Mouse (Mus musculus): ENCODE data around the gene Spop. TPM values are rescaled to one million over a fixed set of nuclear protein-coding genes. Genes with fewer than 3 reads are reported as not detected.

Spop gene
- polyA plus RNA-seq, 1 experiment: 124 TPM

DNA sequence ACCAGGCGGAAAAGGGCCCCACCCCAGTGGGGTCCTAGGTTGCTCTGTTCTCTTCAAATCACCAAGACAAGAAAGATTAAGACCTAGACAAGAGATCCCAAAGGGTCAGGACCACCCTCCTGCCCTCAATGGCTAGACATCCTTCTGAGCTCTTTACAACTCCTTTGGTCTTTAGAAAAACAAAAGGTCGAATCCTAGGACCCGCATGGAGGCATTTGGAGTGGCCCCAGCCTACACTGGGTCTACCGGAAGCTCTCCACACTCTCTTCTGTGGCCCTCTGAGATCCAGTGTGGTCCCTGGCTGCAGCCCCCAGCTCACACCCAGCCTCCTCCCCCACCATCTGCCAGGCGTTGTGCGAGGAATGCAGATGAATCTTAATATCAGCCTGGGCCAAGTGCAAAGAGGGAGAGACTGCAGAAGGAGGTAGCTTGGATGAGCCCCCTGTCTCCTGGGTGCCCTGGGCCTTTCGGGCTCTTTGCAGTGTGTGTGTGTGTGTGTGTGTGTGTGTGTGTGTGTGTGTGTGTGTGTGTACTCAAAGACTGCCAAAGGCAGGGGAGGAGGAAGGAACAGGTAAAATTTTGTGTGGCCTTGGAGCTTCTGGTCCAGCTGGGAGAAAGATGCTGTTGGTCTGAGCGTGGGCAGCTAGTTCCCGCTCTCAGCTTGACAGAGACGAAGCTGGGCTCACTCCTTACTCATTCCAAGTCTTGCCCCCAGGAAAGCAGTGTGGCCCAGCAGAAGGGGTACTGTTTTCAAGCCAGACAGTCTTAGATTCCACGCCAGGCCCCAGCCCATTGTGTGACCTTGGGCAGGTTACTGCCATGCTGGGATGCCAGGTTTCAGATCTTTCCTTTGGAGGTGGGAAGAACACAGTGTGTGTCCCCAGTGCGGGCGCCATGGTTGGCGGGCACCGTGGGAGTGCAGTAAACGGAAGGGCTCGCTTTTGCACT, 101.8 kb downstream of the Spop start:
- DNase-seq (ENCODE audit: extremely low spot score in 1 of 2, low spot score in 1 of 2): no peak

DNA sequence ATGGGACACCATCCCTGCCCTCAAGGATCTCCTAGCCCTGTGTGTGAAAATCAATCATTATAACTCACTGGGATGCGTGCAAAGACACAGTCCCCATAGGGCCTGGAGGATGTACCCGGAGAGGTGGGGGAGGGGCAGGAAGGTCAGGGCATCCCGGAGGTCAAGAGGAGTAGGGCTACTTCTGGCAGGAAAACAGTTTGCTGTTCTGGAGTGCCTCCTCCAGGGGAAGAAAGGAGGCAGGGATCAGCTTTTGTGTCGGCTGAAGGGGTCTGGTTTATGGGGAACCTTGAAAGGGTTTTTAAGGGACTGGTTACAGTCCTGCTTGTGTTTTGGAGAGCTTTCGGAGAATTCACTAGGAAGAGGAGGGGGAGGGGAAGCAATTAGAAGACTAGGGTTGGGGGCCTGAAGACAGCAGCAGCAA, 102.6 kb downstream of the Spop start:
- DNase-seq (ENCODE audit: extremely low spot score in 1 of 2, low spot score in 1 of 2): no peak

DNA sequence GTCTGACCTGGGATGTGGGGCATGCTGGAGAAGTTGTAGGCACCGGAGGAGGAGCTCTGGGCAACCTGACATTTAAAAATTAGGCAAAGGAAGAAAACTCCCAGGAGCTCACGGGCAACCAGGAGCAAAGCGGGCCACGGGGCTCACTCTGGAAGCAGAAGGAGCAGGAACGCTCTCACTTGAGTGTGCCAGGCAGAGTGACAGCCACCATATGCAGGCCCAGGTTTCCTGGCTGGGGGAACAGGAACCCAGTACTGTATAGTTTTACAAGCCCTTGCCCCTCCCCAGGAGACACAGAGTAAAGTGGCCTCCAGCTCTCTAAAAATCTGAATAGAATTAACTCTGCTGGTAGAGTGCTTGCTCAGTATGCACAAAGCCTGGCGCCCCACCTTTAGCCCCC, 103.3 kb downstream of the Spop start:
- no peak for DNase-seq (ENCODE audit: extremely low spot score in 1 of 2, low spot score in 1 of 2)

DNA sequence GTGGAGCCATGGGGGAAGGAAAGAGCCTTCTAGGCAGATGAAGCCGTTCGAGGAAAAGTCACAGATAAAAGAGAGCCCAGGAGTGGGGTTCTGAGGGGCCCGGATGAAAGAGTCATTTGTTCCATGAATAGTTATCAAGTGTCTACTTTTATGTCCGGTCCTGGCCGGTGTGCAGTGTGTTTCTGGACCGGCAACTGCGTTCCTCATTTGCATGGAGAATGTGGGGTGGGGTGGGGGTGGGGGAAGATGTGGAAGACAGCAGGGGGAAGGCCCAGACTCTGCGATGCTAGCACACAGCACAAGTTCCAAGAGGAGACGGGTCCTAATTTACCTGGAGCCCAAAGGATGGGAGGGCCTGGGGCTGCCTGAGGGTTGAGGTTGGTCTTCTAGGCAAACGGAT, 105.4 kb downstream of the Spop start:
- no peak for DNase-seq (ENCODE audit: extremely low spot score in 1 of 2, low spot score in 1 of 2)

DNA sequence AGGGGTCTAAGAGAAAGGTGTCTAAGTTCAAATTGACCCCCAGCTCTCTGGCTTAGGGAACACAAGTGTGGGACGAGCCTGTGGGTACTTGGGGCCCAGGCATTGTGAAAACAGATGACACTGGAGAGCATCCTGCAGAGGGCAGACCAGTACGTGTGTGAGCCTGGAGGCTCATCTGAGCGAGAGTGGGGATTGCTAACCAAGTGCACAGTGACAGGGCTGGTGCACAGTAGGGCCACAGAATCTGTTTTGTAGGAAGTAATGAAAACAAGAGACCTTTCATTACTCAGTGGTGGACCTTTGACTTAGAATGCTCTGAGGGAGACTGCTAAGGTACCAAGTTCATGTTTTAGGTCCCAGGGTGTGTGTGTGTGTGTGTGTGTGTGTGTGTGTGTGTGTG, 106.1 kb downstream of the Spop start:
- no peak for DNase-seq (ENCODE audit: extremely low spot score in 1 of 2, low spot score in 1 of 2)

DNA sequence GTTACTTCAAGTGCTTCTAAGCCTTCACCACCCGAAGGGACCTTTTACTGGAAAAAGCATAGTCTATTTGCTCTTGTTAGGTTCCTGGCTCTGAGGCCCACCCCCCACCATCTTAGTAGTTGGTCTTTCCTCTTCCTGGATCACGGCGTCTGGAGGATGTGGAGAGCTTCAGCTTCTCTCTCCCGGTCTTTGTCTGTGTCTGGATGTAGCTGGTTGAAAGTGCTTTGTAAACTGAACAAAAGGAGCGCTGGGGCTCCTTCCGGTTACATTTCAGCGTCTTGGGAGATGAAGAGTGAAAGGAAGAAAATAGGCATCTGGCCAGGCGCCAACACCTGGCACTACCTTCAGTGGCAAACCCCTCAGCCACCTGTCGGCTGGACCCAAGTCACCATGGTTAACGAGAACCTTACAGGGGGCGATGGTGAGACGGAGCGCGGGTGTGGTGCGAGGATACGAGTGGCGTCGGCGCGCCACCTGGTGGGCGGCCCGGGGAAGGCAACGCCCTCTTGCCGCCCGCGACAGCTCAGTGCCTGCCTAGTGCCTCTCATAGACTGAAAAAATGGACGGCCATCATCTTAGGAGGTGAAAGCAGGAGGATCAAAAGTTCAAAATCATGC, 106.7 kb downstream of the Spop start:
- DNase-seq (ENCODE audit: extremely low spot score in 1 of 2, low spot score in 1 of 2): peak in 1 of 2 experiments; percentile 93

- DNase-seq (ENCODE audit: extremely low spot score in 1 of 2, low spot score in 1 of 2): peak in 1 of 2 experiments; percentile 88
Measured at GRCm38 (mm10) chr11:95521563-95521962, 107.7 kb downstream of the Spop start.

GRCm38 (mm10) chr11:95527307-95527706, 113.4 kb downstream of the Spop start:
- no peak for DNase-seq (ENCODE audit: extremely low spot score in 1 of 2, low spot score in 1 of 2)

DNA sequence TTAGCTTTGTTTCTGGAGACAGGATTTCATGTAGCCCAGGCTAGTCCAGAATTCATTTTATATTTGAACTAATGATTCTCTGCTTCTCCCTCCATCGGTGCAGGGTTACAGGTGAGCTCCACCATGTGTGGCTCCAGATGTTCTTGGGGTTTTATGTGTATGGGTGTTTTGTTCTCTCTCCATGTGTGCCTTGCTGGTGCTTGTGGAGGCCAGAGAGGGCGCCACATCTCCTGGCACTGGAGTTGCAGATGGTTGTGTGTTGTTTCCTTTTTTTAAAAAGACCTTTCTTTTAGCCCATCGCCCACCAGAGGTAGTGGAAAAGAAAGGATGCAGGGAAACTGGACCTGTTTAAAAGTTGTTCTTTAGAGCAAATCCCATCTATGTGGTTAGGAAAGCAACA, 114.4 kb downstream of the Spop start:
- DNase-seq (ENCODE audit: extremely low spot score in 1 of 2, low spot score in 1 of 2): no peak

DNA sequence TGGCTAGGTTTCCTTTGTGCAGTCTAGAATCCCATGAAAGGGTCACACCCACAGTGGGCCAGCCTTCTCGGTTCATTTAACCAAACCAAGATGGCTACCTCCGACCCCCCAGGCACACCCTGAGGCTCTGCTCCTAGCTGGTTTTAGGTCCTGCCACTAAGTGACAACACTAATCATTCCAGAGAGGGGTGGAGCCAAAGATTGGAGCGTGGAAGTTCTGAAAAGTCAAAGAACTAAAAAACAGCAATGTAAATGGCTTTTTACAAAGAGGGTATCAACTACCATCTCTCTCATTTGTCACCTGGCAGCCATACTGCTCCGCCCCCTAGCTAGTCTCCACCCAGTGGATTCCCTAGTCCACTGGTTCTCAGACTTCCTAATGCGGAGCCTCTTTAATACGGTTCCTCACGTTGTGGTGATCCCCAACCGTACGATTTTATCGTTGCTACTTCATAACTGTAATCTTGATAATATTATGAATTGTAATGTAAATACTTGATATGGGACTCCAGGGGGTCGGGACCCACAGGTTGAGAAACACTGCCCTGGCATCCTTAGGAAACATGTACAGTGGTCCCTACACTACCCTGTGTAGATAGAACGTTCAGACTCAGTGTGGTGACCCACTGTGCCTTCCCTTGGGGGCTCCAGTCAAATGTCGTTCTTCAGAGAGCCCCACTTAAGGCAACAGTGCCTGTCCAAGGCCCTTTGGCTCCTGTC, 118.6 kb downstream of the Spop start:
- no peak for DNase-seq (ENCODE audit: extremely low spot score in 1 of 2, low spot score in 1 of 2)

DNA sequence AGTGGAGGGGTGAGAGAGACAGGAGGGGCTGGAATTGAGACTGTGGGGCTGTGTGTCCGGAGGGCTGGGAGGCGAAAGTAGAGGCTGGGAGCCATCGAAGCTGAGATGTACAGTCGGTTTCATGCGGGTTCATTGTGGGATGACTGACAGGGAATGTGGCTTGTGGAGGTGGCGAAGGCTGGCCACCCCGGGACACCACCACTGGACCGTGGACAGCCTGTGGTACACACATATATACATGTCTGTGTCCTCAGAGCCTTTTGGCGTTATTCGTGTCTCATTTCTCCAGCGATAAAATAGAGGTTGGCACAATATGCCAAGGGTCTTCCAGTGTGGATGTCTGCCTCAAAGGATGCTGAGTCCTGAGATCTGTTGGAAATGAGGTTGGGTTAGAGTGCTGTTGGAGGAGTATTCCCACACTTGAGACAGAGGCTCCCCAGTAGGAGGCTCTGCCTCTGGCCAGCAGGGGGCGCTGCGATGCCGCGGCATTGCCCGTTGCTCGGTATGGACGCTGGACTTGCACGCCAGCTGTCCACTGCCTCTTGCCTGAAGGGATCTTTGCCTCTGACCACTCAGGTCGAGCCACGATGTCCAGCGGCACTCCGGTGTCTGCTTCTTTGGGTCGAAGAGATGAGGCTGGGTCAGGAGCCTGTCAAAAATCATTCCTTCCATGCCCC, 119.7 kb downstream of the Spop start:
- DNase-seq (ENCODE audit: extremely low spot score in 1 of 2, low spot score in 1 of 2): peak in 1 of 2 experiments; percentile 93

DNA sequence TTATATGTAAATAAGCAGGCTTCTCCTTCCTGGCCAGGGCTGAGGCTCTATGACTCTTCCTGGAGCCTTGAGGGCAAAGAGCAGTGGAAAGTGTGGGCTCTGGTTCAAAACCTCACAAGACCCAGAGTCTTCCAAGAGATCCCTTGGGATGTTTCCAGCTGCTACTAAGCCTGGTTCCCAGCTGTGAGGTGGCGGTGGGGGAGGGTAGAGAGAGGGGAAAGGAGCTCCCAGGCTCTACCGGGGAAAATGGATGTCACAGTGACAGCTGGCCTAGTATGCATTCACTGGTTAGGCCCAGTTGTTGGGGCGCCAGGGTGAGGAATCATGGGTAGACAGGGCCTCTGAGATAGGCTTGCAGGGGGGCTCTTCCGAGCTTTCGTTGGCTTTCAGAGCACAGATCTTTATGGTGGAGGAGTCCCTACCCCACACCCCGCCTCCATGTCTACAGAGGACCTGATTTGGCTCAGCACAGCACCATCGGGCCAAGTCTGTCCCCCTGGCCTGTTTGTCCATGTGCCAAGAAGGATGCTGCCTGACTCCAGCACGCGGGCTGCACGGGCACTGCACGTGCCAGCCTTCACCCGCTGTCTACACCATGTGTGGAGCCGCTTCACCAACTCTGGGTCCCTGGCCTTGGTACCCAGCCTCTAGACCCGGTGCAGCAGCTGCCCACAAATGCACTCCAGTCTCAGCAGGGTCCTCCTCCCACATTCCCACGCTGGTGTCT, 124.7 kb downstream of the Spop start:
- DNase-seq (ENCODE audit: extremely low spot score in 1 of 2, low spot score in 1 of 2): no peak

DNA sequence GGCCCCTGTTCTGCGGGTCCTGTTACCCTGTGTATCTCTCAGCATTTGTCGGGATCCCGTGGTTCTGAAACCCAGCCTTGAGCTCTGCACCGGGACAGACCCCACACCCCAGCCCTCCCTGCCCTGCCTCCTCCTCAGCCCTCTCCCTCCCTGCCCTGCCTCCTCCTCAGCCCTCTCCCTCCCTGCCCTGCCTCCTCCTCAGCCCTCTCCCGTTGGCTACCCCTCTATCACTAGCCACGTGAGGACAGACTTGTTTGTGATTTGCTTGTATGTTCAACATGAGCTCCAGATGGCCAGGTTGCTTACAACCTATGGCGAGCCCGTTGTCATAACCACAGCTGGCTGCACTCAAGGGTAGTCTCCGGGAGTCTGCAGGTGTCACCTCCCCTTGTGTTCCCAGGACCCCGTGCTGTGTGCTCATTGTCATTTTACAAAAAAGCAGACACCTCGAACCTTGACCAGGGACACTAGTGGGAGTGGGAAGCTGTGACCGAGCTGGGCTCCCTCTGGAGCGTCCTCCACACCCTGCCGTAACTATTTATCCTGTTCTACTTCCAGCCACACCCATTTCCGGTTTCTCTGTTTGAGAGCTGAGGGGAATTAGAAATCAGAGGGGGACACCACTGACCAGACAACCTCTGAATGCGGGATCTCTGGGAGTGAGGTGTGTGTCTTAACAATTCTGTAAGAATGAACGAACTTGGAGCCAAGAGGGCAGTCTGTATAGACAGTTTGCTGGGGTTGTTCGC, 126.9 kb downstream of the Spop start:
- DNase-seq (ENCODE audit: extremely low spot score in 1 of 2, low spot score in 1 of 2): no peak

Other genes with a start within 250 kb of the Spop start
- 0.12 TPM in 1 of 2 replicates, not detected in the other for gene Tac4, start 152.6 kb upstream of the Spop start, polyA plus RNA-seq (2012; rRNA removed)
- gene Kat7, start 103.8 kb upstream of the Spop start, polyA plus RNA-seq (2012; rRNA removed): 55.2 and 55.4 TPM in 2 replicates
- 11.4 and 12.5 TPM in 2 replicates for gene Fam117a, start 77.1 kb upstream of the Spop start, polyA plus RNA-seq (2012; rRNA removed)
- 78.3 and 78.6 TPM in 2 replicates for gene Slc35b1, start 29.4 kb upstream of the Spop start, polyA plus RNA-seq (2012; rRNA removed)
- gene Nxph3, start 100.5 kb downstream of the Spop start, polyA plus RNA-seq (2012; rRNA removed): 12.5 and 15.2 TPM in 2 replicates
- gene Ngfr, start 173.7 kb downstream of the Spop start, polyA plus RNA-seq (2012; rRNA removed): 2.0 and 2.2 TPM in 2 replicates

Measured in frontal cortex, adult 2 months (tissue).